Mouse (Mus musculus): ENCODE data around the gene Wdr83. TPM values are rescaled to one million over a fixed set of nuclear protein-coding genes. Genes with fewer than 3 reads are reported as not detected.

Gene Wdr83
- polyA plus RNA-seq, 1 experiment, result not detected

DNA sequence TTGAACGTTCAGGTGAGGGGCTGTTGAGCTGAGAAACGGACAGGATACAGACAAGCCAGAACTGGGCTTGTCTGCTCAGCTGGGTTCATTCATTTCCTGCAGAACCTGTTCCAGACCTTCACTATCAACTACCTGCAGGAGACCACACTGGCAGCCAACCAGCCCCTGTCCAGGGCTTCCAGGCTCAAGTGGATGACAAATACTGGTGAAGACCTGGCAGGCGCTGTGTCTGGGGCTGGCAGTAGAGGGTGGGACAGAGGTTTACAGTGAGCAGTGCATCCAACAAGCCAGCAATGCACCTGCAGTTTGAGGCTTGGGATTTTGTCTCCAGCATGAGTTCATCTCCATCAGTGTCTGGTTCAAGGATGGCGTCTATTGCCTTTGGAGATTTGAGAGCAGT lies 15.7 kb upstream of the Wdr83 start:
- TF ChIP-seq CTCF (IDR thresholded peaks at IDR 0.05; ENCODE audit: insufficient read depth, low read depth, low read length) (no peak), POLR2A (IDR thresholded peaks at IDR 0.05; ENCODE audit: insufficient read depth, low read depth, low read length) (no peak)
- Histone ChIP-seq H3K4me3 (ENCODE audit: insufficient read depth, low read depth, low read length) (no peak overlapping the region), H3K27ac (ENCODE audit: insufficient read depth, low read depth, low read length) (no peak overlapping the region), H3K4me1 (ENCODE audit: control insufficient read depth, insufficient read depth, low read length) (no peaks in the 10 kb centered on the region)
- WGBS, result 94% methylated on average over 4 of the region's 4 CpGs

DNA sequence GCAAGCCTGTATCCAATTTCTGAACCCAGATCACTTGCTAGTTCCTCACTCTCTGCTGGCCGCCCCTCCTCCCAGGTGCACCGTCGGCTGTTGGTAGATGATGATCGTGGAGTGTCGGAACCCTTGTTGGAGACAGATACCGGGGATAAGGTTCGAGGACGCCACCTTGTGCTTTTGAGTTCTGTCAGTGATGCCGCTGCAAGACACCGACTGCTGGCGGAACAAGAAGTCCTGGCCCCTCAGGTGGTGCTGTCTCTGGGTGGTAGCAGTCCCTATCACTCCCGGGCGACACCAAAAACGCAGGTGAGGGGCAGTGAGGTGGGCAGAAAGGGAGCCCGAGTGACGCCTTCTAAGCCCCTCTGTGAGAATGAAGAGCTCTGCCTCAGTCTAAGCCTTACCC lies 15.1 kb upstream of the Wdr83 start:
- TF ChIP-seq CTCF (IDR thresholded peaks at IDR 0.05; ENCODE audit: insufficient read depth, low read depth, low read length), result no peak
- no peak for TF ChIP-seq POLR2A (IDR thresholded peaks at IDR 0.05; ENCODE audit: insufficient read depth, low read depth, low read length)
- WGBS, result 95% methylated on average over 16 of the region's 16 CpGs
- H3K4me1 ChIP-seq (ENCODE audit: control insufficient read depth, insufficient read depth, low read length), result no peaks in the 10 kb centered on the region
- no peak overlapping the region for H3K4me3 ChIP-seq (ENCODE audit: insufficient read depth, low read depth, low read length)
- H3K27ac ChIP-seq (ENCODE audit: insufficient read depth, low read depth, low read length), result no peak overlapping the region

DNA sequence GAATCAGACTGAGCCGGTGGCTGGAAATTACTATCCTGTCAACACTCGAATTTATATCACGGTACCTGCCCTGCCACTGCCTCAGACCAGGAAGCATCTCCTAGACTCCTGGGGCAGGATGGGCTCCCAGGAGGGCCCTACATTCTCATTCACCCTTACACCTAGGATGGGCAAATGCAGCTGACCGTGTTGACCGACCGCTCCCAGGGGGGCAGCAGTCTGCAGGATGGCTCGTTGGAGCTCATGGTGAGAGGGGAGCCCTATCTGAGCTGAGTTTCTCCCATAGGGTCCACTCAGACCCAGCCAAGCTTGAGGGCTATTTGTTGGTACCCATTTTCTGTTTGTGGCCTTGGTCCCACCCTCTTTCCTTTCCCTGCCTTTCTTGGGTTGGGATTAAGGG lies 14.5 kb upstream of the Wdr83 start:
- Histone ChIP-seq H3K4me1 (ENCODE audit: control insufficient read depth, insufficient read depth, low read length) (no peaks in the 10 kb centered on the region), H3K27ac (ENCODE audit: insufficient read depth, low read depth, low read length) (no peak overlapping the region), H3K4me3 (ENCODE audit: insufficient read depth, low read depth, low read length) (no peak overlapping the region)
- TF ChIP-seq CTCF (IDR thresholded peaks at IDR 0.05; ENCODE audit: insufficient read depth, low read depth, low read length) (no peak), POLR2A (IDR thresholded peaks at IDR 0.05; ENCODE audit: insufficient read depth, low read depth, low read length) (no peak)
- WGBS, result 90% methylated on average over 7 of the region's 7 CpGs

DNA sequence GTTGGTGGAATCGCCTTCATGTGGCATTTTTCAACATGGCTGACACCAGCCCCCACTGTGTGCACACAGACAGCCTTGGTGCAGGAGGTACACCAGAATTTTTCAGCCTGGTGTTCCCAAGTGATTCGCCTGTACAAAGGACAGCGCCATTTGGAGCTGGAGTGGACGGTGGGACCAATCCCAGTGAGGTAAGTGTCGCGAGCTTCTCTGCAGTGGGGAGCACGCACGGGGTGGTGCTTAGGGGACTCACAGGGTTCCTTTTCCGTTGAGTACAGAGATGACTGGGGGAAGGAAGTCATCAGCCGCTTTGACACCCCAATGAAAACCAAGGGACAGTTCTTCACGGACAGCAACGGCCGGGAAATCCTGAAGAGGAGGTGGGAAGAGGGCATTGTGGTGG lies 13.9 kb upstream of the Wdr83 start:
- WGBS, result 92% methylated on average over 13 of the region's 13 CpGs
- TF ChIP-seq CTCF (IDR thresholded peaks at IDR 0.05; ENCODE audit: insufficient read depth, low read depth, low read length) (no peak), POLR2A (IDR thresholded peaks at IDR 0.05; ENCODE audit: insufficient read depth, low read depth, low read length) (no peak)

DNA sequence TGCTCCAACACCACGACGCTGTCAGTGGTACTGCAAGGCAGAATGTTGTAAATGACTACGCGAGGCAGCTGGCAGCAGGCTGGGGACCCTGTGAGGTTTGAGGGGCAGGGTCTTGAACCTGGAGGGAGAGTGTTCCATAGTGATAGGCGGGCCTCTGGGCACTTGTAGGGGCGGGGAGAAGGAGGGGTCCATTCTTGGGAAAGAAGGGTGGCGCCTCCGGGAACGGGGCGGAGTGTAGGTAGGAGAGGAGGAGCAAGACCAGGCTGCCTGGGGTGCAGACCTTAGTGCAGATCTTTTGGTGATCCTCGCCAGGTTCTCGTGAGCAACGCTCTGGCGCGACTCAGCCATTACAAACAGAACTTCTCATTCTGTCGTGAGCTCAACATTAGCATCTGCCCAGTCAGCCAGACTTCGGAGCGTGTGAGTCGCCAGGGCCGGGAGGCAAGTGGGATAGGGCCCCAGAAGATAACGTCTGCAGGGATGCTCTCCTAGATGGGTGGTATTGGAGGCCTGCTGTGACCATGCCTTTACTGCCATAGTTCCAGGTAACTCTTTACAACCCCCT lies 10.5 kb upstream of the Wdr83 start:
- no peak overlapping the region for H3K27ac ChIP-seq (ENCODE audit: insufficient read depth, low read depth, low read length)
- TF ChIP-seq CTCF (IDR thresholded peaks at IDR 0.05; ENCODE audit: insufficient read depth, low read depth, low read length) (no peak), POLR2A (IDR thresholded peaks at IDR 0.05; ENCODE audit: insufficient read depth, low read depth, low read length) (no peak)
- no peak overlapping the region for H3K4me3 ChIP-seq (ENCODE audit: insufficient read depth, low read depth, low read length)
- WGBS, result 44% methylated on average over 21 of the region's 21 CpGs
- no peaks in the 10 kb centered on the region for H3K4me1 ChIP-seq (ENCODE audit: control insufficient read depth, insufficient read depth, low read length)

More for the DNA sequence above, 13.9 kb upstream of the Wdr83 start:
- H3K27ac ChIP-seq (ENCODE audit: insufficient read depth, low read depth, low read length), result no peak overlapping the region
- H3K4me1 ChIP-seq (ENCODE audit: control insufficient read depth, insufficient read depth, low read length), result no peaks in the 10 kb centered on the region
- no peak overlapping the region for H3K4me3 ChIP-seq (ENCODE audit: insufficient read depth, low read depth, low read length)

DNA sequence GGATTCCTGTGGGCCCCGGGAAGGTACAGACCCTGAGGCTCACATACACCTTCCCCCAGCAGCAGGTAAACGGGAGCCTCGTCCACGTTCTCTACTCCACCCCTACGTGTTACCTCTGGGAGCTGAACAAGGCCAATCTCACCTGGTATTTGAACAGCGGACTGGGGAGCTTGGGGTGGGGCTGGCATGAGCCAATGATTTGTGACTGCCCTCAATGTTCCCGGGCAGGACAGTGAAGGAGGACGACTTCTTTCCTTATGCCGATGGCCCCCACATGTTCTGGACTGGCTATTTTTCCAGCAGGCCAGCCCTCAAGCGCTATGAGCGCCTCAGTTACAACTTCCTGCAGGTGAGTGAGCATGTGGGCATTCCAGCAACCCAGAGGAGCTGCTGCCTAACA lies 9.8 kb upstream of the Wdr83 start:
- no peak overlapping the region for H3K4me3 ChIP-seq (ENCODE audit: insufficient read depth, low read depth, low read length)
- WGBS, result 92% methylated on average over 11 of the region's 11 CpGs
- no peaks in the 10 kb centered on the region for H3K4me1 ChIP-seq (ENCODE audit: control insufficient read depth, insufficient read depth, low read length)
- no peak overlapping the region for H3K27ac ChIP-seq (ENCODE audit: insufficient read depth, low read depth, low read length)
- TF ChIP-seq POLR2A (IDR thresholded peaks at IDR 0.05; ENCODE audit: insufficient read depth, low read depth, low read length) (no peak), CTCF (IDR thresholded peaks at IDR 0.05; ENCODE audit: insufficient read depth, low read depth, low read length) (no peak)

DNA sequence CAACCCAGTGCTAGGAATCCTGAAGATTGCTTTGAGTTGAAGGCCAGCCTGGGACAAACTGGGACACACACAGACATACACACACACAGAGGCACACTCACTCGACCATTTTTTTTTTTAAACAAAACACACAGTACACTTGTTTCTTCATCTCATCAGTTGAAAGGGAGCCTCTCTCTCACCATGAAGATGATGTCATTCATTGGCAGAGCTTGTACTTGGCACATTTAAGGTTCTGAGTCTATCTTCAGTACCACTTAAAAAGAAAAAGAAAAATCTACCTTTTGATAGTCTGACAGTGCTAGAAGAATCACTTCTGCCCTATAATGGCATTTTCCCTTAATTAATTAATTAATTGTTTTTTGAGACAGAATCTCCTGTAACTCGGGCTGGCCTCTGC lies 7.7 kb upstream of the Wdr83 start:
- TF ChIP-seq POLR2A (IDR thresholded peaks at IDR 0.05; ENCODE audit: insufficient read depth, low read depth, low read length) (no peak), CTCF (IDR thresholded peaks at IDR 0.05; ENCODE audit: insufficient read depth, low read depth, low read length) (no peak)
- Histone ChIP-seq H3K4me3 (ENCODE audit: insufficient read depth, low read depth, low read length) (no peak overlapping the region), H3K4me1 (ENCODE audit: control insufficient read depth, insufficient read depth, low read length) (peaks cover 4% of the 10 kb centered on the region), H3K27ac (ENCODE audit: insufficient read depth, low read depth, low read length) (no peak overlapping the region)
- 52% methylated on average over 2 of the region's 2 CpGs for WGBS

DNA sequence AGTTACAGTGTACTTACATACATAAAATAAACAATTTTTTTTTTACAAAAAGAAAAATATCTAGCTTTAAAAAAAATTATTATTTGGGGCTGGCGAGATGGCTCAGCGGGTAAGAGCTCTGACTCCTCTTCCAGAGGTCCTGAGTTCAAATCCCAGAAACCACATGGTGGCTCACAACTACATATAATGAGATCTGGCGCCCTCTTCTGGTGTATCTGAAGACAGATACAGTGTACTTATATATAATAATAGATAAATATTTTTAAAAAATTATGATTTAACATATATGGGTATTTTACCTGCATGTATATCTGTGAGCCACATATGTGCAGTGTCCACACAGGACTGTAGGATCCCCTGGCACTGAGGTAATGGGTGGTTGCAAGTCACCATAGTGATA lies 5.1 kb upstream of the Wdr83 start:
- peaks cover 13% of the 10 kb centered on the region for H3K4me1 ChIP-seq (ENCODE audit: control insufficient read depth, insufficient read depth, low read length)
- no peak overlapping the region for H3K27ac ChIP-seq (ENCODE audit: insufficient read depth, low read depth, low read length)
- WGBS, result 87% methylated on average over 3 of the region's 3 CpGs
- H3K4me3 ChIP-seq (ENCODE audit: insufficient read depth, low read depth, low read length), result no peak overlapping the region
- no peak for TF ChIP-seq POLR2A (IDR thresholded peaks at IDR 0.05; ENCODE audit: insufficient read depth, low read depth, low read length)
- no peak for TF ChIP-seq CTCF (IDR thresholded peaks at IDR 0.05; ENCODE audit: insufficient read depth, low read depth, low read length)

DNA sequence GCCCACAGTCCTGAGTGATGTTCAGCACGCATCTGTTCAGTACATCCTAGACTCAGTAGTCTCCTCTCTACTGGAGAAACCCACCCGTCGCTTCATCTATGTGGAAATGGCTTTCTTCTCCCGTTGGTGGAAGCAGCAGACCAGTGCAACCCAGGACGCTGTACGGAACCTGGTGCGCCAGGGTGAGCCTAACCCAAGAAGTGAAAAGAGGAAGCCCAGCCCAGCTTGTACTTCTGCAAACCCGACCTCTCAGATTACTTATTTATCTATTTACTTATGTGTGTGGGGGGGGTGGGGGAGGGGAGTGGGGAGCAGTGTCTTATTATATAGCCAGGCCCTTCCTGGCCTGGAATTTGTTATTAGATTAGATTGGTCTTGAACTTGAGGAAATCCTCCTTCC lies 3.5 kb upstream of the Wdr83 start:
- TF ChIP-seq POLR2A (IDR thresholded peaks at IDR 0.05; ENCODE audit: insufficient read depth, low read depth, low read length) (no peak), CTCF (IDR thresholded peaks at IDR 0.05; ENCODE audit: insufficient read depth, low read depth, low read length) (no peak)
- no peak overlapping the region for H3K4me3 ChIP-seq (ENCODE audit: insufficient read depth, low read depth, low read length)
- WGBS, result 90% methylated on average over 8 of the region's 8 CpGs
- H3K27ac ChIP-seq (ENCODE audit: insufficient read depth, low read depth, low read length), result no peak overlapping the region
- peaks cover 19% of the 10 kb centered on the region for H3K4me1 ChIP-seq (ENCODE audit: control insufficient read depth, insufficient read depth, low read length)

Measured in olfactory bulb, adult 2 months (tissue).